Mouse (Mus musculus) lung, adult 2 months (tissue): Measurements from ENCODE around the gene Pde8a. TPM values are rescaled to one million over a fixed set of nuclear protein-coding genes. Genes with fewer than 3 reads are reported as not detected.

Experiments
- DNase-seq: peaks from one replicate; pipeline ENCODE4 v3.0.0; 2022
- H3K4me1 ChIP-seq: fragments of 200-500 bp; 2 replicates; pipeline ENCODE4 v1.6.1; 2011; ENCODE audit warnings: low read length; ENCODE audit not compliant: control insufficient read depth, insufficient read depth
- H3K4me3 ChIP-seq: fragments of 200-500 bp; replicated peaks from 2 replicates; pipeline ENCODE3; 2011; ENCODE audit warnings: low read depth, mild to moderate bottlenecking, control low read depth, low read length; ENCODE audit errors: extremely low read depth
- CTCF ChIP-seq: fragments of 200-500 bp; IDR thresholded peaks from 2 replicates; pipeline ENCODE4 v1.5.1; 2011; ENCODE audit warnings: mild to moderate bottlenecking, low read length, control low read depth; ENCODE audit not compliant: insufficient read depth
- POLR2A ChIP-seq: fragments of 200-500 bp; IDR thresholded peaks from 2 replicates; pipeline ENCODE4 v1.6.1; 2011; ENCODE audit warnings: low read depth, mild to moderate bottlenecking, control low read depth, low read length, borderline replicate concordance; ENCODE audit errors: extremely low read depth
- WGBS: fragments of 180-500 bp; shearing (Covaris S2); methylation state at CpG from one replicate; pipeline ENCODE4 v1.1.7; 2018; 5-methylcytosine and 5-hydroxymethylcytosine counted together
- polyA plus RNA-seq: library from polyadenylated mRNA; depleted of rRNA; stranded (reverse); fragments of >200 nt; gene quantifications from 2 replicates; pipeline ENCODE4 v1.2.3, GENCODE M21; 2012; rRNA removed

Gene Pde8a
- polyA plus RNA-seq, 1 experiment, result 14.4 TPM

DNA sequence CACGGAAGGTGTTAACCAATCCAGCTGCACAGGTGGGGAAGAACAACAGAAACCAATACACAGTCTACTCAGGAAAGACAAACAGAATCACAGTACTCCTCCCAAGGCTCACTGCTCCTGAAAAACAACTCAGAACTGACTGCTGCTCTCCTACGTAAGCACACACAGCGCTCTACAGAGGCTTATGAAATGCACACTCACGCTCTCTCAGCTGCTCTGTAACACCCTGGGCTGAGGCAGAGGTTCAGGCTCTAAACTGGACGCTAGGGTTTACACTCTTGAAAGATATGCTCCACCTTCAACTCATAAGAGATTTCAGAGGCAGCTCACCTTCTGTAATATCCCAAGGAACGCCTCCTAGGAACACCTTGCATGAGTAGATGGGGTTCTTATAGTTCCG is 143.6 kb downstream of the Pde8a start:
- no peak for DNase-seq
- 65% methylated on average over 7 of the region's 7 CpGs for WGBS
- Histone ChIP-seq H3K4me3 (no peak overlapping the region), H3K4me1 (no peaks in the 10 kb centered on the region; the same call in 1 of the 2 replicates)
- TF ChIP-seq CTCF, result no peak
- no peak for TF ChIP-seq POLR2A

DNA sequence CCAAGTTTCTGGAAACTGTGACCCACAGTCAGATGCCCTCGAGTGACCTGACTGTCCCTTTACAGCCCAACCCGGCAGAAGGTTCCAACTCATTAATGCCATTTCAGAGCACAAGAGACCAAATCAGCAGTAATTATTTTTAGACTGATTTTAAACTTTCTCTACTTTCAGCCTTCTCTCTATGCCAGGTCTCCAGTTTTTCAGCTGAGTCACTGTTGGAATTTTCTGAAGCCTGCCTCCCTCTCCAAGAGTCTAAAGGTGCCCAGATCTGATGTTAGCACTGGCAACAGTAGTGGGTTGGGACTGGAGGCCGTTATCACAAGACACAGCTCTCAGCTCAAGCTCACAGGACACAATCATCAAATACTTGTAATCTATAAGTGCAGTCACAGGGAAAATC is 154.6 kb downstream of the Pde8a start:
- H3K4me1 ChIP-seq, result peaks cover 2% of the 10 kb centered on the region; the same call in 1 of the 2 replicates
- WGBS, result 63% methylated on average over 3 of the region's 3 CpGs
- TF ChIP-seq POLR2A (no peak), CTCF (no peak)
- no peak for DNase-seq
- H3K4me3 ChIP-seq, result no peak overlapping the region

- no peak overlapping the region for H3K4me3 ChIP-seq
- 61% methylated on average over 3 of the region's 3 CpGs for WGBS
- no peak for TF ChIP-seq CTCF
- DNase-seq, result no peak
- H3K4me1 ChIP-seq, result peaks cover 2% of the 10 kb centered on the region; the same call in 1 of the 2 replicates
These were observed 156.3 kb downstream of the Pde8a start for GRCm38 (mm10) chr7:81369724-81370123.

- DNase-seq, result no peak
- TF ChIP-seq POLR2A (no peak), CTCF (no peak)
- H3K4me3 ChIP-seq, result no peak overlapping the region
- peaks cover 2% of the 10 kb centered on the region; the same call in 1 of the 2 replicates for H3K4me1 ChIP-seq
- WGBS, result 31% methylated on average over 5 of the region's 5 CpGs
These were observed 158.4 kb downstream of the Pde8a start for GRCm38 (mm10) chr7:81371811-81372210.

- WGBS, result 14% methylated on average over 13 of the region's 13 CpGs
- DNase-seq, result no peak
- peaks cover 2% of the 10 kb centered on the region; the same call in 1 of the 2 replicates for H3K4me1 ChIP-seq
- TF ChIP-seq POLR2A, result no peak
- TF ChIP-seq CTCF, result no peak
- H3K4me3 ChIP-seq, result no peak overlapping the region
These were observed 159.0 kb downstream of the Pde8a start for GRCm38 (mm10) chr7:81372337-81372920.

GRCm38 (mm10) chr7:81379363-81379762 is 166.0 kb downstream of the Pde8a start:
- H3K4me3 ChIP-seq, result no peak overlapping the region
- WGBS, result 71% methylated on average over 1 of the region's 1 CpGs
- H3K4me1 ChIP-seq, result no peaks in the 10 kb centered on the region
- no peak for TF ChIP-seq CTCF
- TF ChIP-seq POLR2A, result no peak
- DNase-seq, result no peak

Other genes with a start within 250 kb of the Pde8a start
- 16.4 and 20.1 TPM in 2 replicates for gene Zfp592, start 219.9 kb upstream of the Pde8a start, polyA plus RNA-seq
- gene Alpk3, start 156.0 kb upstream of the Pde8a start, polyA plus RNA-seq, result 0.55 and 2.2 TPM in 2 replicates
- 0.07 and 0.17 TPM in 2 replicates for gene Slc28a1, start 98.8 kb upstream of the Pde8a start, polyA plus RNA-seq
- 669 and 673 TPM in 2 replicates for gene Rps17, start 131.7 kb downstream of the Pde8a start, polyA plus RNA-seq
- 12.5 and 15.9 TPM in 2 replicates for gene Cpeb1, start 241.9 kb downstream of the Pde8a start, polyA plus RNA-seq